Mouse (Mus musculus): ENCODE data around the gene Cmtm2a. TPM values are rescaled to one million over a fixed set of nuclear protein-coding genes. Genes with fewer than 3 reads are reported as not detected.
"Not testable (repeated sequence)": the region's sequence is repeated elsewhere in the genome, so short reads cannot be mapped to it uniquely, and the experiment has no call there.

Gene Cmtm2a
- total RNA-seq (2015; ENCODE audit: low replicate concordance): not detected in 2 replicates
- total RNA-seq (2017; ENCODE audit: low replicate concordance): not detected in 2 replicates

GRCm38 (mm10) chr8:104293081-104293480 lies at the start of gene Cmtm2a:
Cmtm2a (minus strand) TSS chr8:104293181.
- not testable (repeated sequence) for ATAC-seq (replicated peaks; ENCODE audit: low FRiP score, poor library complexity, severe bottlenecking)

GRCm38 (mm10) chr8:104342426-104342825 lies 49.4 kb upstream of the Cmtm2a start:
- ATAC-seq (replicated peaks; ENCODE audit: low FRiP score, poor library complexity, severe bottlenecking): no peak

- ATAC-seq (replicated peaks; ENCODE audit: low FRiP score, poor library complexity, severe bottlenecking): no peak
Observed at GRCm38 (mm10) chr8:104341678-104342077, 48.7 kb upstream of the Cmtm2a start.

- ATAC-seq (replicated peaks; ENCODE audit: low FRiP score, poor library complexity, severe bottlenecking): no peak
Observed at GRCm38 (mm10) chr8:104341106-104341561, 48.2 kb upstream of the Cmtm2a start.

GRCm38 (mm10) chr8:104340233-104341105 lies 47.5 kb upstream of the Cmtm2a start:
- no peak for ATAC-seq (replicated peaks; ENCODE audit: low FRiP score, poor library complexity, severe bottlenecking)

- no peak for ATAC-seq (replicated peaks; ENCODE audit: low FRiP score, poor library complexity, severe bottlenecking)
Observed at GRCm38 (mm10) chr8:104339983-104340232, 46.9 kb upstream of the Cmtm2a start.

GRCm38 (mm10) chr8:104339229-104339982 lies 46.4 kb upstream of the Cmtm2a start, which contains the start of gene Cmtm3:
Cmtm3 (plus strand) TSS chr8:104339410.
- no peak for ATAC-seq (replicated peaks; ENCODE audit: low FRiP score, poor library complexity, severe bottlenecking)

- ATAC-seq (replicated peaks; ENCODE audit: low FRiP score, poor library complexity, severe bottlenecking): no peak
Observed at GRCm38 (mm10) chr8:104337890-104338289, 44.9 kb upstream of the Cmtm2a start.

GRCm38 (mm10) chr8:104336806-104337205 lies 43.8 kb upstream of the Cmtm2a start:
- no peak for ATAC-seq (replicated peaks; ENCODE audit: low FRiP score, poor library complexity, severe bottlenecking)

GRCm38 (mm10) chr8:104334196-104334595 lies 41.2 kb upstream of the Cmtm2a start:
- no peak for ATAC-seq (replicated peaks; ENCODE audit: low FRiP score, poor library complexity, severe bottlenecking)

GRCm38 (mm10) chr8:104333786-104334185 lies 40.8 kb upstream of the Cmtm2a start:
- no peak for ATAC-seq (replicated peaks; ENCODE audit: low FRiP score, poor library complexity, severe bottlenecking)

- ATAC-seq (replicated peaks; ENCODE audit: low FRiP score, poor library complexity, severe bottlenecking): no peak
Observed at GRCm38 (mm10) chr8:104332665-104333631, 40.0 kb upstream of the Cmtm2a start.

GRCm38 (mm10) chr8:104321930-104322329 lies 28.9 kb upstream of the Cmtm2a start, which contains the start of gene Cmtm2b:
Cmtm2b (plus strand) TSS chr8:104322230.
- not testable (repeated sequence) for ATAC-seq (replicated peaks; ENCODE audit: low FRiP score, poor library complexity, severe bottlenecking)

GRCm38 (mm10) chr8:104321267-104321666 lies 28.3 kb upstream of the Cmtm2a start, which contains the start of gene Gm11020:
Gm11020 (plus strand) TSS chr8:104321567.
- not testable (repeated sequence) for ATAC-seq (replicated peaks; ENCODE audit: low FRiP score, poor library complexity, severe bottlenecking)

- no peak for ATAC-seq (replicated peaks; ENCODE audit: low FRiP score, poor library complexity, severe bottlenecking)
Observed at GRCm38 (mm10) chr8:104313311-104313710, 20.3 kb upstream of the Cmtm2a start.

GRCm38 (mm10) chr8:104312023-104312422 lies 19.0 kb upstream of the Cmtm2a start:
- not testable (repeated sequence) for ATAC-seq (replicated peaks; ENCODE audit: low FRiP score, poor library complexity, severe bottlenecking)

- ATAC-seq (replicated peaks; ENCODE audit: low FRiP score, poor library complexity, severe bottlenecking): not testable (repeated sequence)
Observed at GRCm38 (mm10) chr8:104309441-104310155, 16.6 kb upstream of the Cmtm2a start, which contains the start of the genes Gm45711 and Cmtm1. Gm45711 (minus strand) TSS chr8:104310081. Cmtm1 (minus strand) TSS chr8:104310145.

GRCm38 (mm10) chr8:104308341-104308740 lies 15.4 kb upstream of the Cmtm2a start:
- not testable (repeated sequence) for ATAC-seq (replicated peaks; ENCODE audit: low FRiP score, poor library complexity, severe bottlenecking)

GRCm38 (mm10) chr8:104304962-104305361 lies 12.0 kb upstream of the Cmtm2a start:
- ATAC-seq (replicated peaks; ENCODE audit: low FRiP score, poor library complexity, severe bottlenecking): no peak

Measured in erythroblast, adult 5-6 weeks (primary cell).